Mouse (Mus musculus) thymus, adult 2 months (tissue): ENCODE results near the gene Nr4a1.

Experiments used
- CTCF ChIP-seq: fragments of 200-500 bp; IDR thresholded peaks from 2 replicates; pipeline ENCODE4 v1.5.1; 2012; ENCODE audit warnings: mild to moderate bottlenecking, control low read depth, low read length, moderate library complexity, borderline replicate concordance; ENCODE audit not compliant: control insufficient read depth, poor library complexity, insufficient read depth; ENCODE audit errors: extremely low read depth
- POLR2A ChIP-seq: fragments of 200-500 bp; IDR thresholded peaks from 2 replicates; pipeline ENCODE4 v1.6.1; 2012; ENCODE audit warnings: mild to moderate bottlenecking, low read length, control low read depth, moderate library complexity; ENCODE audit not compliant: control insufficient read depth, poor library complexity, insufficient read depth; ENCODE audit errors: extremely low read depth

GRCm38 (mm10) chr15:101239821-101240220 is 14.2 kb upstream of the Nr4a1 start:
- TF ChIP-seq CTCF = no peak
- TF ChIP-seq POLR2A = no peak
